Mouse (Mus musculus): ENCODE data around the gene Kdm4b.

Gene Kdm4b

GRCm38 (mm10) chr17:56407379-56407778, 81.5 kb downstream of the Kdm4b start:
- in situ Hi-C loops (cut with MboI; ENCODE audit: low pct_unique_long_range_greater_than_20kb in 1 of 2, low sequenced_read_pairs in 2 of 2, unreplicated experiment in 1 of 2) = no loop called here

GRCm38 (mm10) chr17:56408965-56409625, 83.2 kb downstream of the Kdm4b start:
- in situ Hi-C loops (cut with MboI; ENCODE audit: low pct_unique_long_range_greater_than_20kb in 1 of 2, low sequenced_read_pairs in 2 of 2, unreplicated experiment in 1 of 2) = no loop called here

DNA sequence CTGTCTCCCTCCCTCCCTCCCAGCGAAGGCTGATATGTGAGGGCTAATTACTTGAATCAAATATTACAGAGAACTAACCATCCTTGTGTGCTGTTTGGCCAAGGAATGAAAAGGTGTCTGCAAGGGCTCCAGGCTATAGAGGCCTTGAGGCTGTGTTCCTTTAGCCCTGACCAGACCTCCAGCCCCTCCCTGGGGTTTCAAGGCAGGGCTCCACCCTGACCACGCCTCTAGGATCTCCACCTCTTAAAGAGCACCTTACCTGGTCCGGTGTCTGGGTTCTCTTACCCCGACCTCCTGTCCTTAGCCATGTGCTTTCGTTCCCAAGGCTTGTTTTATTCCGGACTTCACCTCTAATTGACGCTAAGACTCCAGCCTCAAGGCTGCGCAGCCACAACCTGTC, 83.9 kb downstream of the Kdm4b start:
- in situ Hi-C loops (cut with MboI; ENCODE audit: low pct_unique_long_range_greater_than_20kb in 1 of 2, low sequenced_read_pairs in 2 of 2, unreplicated experiment in 1 of 2) = no loop called here

DNA sequence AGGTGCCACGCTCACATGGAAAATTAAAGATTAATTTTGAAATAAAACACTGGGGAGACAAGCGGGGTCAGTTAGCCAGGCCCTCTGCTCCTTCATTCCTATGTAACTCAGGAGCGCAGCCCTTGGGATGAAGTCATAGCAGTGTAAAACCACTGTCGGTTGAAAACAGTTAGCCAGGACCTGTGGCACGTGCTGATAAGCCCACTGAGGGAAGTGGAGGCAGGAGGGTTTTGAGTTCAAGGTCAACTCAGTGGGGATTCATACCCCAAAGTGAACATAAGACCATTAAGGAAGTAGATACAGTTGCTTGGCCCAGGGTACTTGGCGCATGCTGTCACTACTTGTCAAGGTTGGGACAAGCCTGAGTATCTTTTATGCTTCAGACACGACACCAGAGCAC, 85.6 kb downstream of the Kdm4b start:
- in situ Hi-C loops (cut with MboI; ENCODE audit: low pct_unique_long_range_greater_than_20kb in 1 of 2, low sequenced_read_pairs in 2 of 2, unreplicated experiment in 1 of 2) = no loop called here

DNA sequence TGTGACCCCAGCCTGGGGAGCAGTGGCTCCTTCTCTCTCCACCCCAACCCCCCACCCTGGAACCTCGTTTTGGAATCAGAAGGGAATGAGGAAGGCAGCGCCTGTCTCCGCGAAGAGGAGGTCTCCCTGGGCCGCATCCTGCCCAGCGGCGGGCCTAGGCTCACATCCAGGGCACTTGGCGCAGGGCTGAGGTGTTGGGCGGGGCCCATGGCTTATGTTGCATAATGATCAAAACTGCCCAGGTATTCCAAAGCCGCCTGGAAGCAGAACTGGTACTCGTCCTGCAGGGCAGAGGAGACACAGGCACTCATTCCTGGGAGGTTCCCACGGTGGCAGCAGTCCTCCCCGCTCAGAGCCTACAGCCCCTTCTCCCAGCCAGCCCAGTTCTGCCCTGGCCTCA, 87.3 kb downstream of the Kdm4b start:
- in situ Hi-C loops (cut with MboI; ENCODE audit: low pct_unique_long_range_greater_than_20kb in 1 of 2, low sequenced_read_pairs in 2 of 2, unreplicated experiment in 1 of 2) = no loop called here

GRCm38 (mm10) chr17:56414785-56415184, 88.9 kb downstream of the Kdm4b start:
- in situ Hi-C loops (cut with MboI; ENCODE audit: low pct_unique_long_range_greater_than_20kb in 1 of 2, low sequenced_read_pairs in 2 of 2, unreplicated experiment in 1 of 2) = no loop called here

- in situ Hi-C loops (cut with MboI; ENCODE audit: low pct_unique_long_range_greater_than_20kb in 1 of 2, low sequenced_read_pairs in 2 of 2, unreplicated experiment in 1 of 2) = no loop called here
Observed at GRCm38 (mm10) chr17:56418304-56418703, 92.4 kb downstream of the Kdm4b start.

DNA sequence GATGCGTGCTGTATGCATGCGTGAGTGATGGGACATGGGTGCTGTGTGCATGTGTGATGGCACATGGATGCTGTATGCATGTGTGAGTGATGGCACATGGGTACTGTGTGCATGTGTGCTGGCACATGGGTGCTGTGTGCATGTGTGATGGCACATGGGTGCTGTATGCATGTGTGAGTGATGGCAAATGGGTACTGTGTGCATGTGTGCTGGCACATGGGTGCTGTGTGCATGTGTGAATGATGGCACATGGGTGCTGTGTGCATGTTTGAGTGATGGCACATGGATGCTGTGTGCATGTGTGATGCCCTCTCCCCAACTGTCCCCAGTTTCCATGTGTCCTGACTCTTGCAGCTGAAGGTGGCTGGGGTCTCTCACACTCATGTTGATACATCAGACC, 94.2 kb downstream of the Kdm4b start:
- in situ Hi-C loops (cut with MboI; ENCODE audit: low pct_unique_long_range_greater_than_20kb in 1 of 2, low sequenced_read_pairs in 2 of 2, unreplicated experiment in 1 of 2) = no loop called here

DNA sequence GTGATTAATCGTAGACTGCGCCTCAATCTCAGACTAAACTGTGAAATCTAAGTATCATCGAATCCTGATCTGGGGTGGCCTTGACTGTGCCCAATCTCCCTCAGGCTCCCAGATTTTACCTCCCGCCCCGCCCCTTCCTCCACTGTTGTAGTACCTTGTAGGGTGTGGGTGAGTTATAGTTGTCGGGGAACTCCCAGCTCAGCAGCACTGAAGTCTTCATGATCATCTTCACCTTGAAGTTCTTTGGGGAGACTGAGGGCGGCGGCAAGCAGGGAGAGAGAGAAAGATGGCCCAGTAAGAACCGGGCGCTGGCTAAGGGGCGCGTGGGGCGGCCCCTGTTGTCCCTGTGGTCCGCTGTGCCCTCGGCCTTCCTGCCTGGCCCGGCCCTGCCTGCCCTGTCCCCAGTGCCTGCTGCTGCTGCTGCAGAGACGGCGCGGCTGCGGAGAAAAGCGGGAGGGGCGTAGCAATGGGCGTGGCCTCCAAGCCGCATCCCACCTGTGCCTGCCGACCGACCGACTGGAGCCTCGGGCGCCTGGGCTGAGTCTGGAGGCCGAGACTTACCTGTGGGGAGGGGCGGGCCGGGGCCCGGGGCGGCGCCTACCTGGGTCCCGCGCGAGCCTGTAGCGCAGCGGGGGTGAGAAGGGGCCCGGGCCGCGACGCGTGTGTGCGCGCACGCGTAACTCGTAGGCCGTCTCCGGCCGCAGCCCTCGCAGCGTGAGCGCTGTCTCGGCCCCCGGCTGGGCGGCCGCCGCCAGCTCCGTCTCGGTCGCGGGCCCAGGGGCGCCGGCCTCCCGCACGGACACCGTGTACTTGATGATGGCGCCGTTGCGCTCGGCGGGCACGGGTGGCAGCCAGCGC, 99.1 kb downstream of the Kdm4b start:
- in situ Hi-C loops (cut with MboI; ENCODE audit: low pct_unique_long_range_greater_than_20kb in 1 of 2, low sequenced_read_pairs in 2 of 2, unreplicated experiment in 1 of 2) = no loop called here

- in situ Hi-C loops (cut with MboI; ENCODE audit: low pct_unique_long_range_greater_than_20kb in 1 of 2, low sequenced_read_pairs in 2 of 2, unreplicated experiment in 1 of 2) = no loop called here
Observed at GRCm38 (mm10) chr17:56425584-56425914, 99.7 kb downstream of the Kdm4b start.

- in situ Hi-C loops (cut with MboI; ENCODE audit: low pct_unique_long_range_greater_than_20kb in 1 of 2, low sequenced_read_pairs in 2 of 2, unreplicated experiment in 1 of 2) = no loop called here
Observed at GRCm38 (mm10) chr17:56425941-56426340, 100.1 kb downstream of the Kdm4b start.

DNA sequence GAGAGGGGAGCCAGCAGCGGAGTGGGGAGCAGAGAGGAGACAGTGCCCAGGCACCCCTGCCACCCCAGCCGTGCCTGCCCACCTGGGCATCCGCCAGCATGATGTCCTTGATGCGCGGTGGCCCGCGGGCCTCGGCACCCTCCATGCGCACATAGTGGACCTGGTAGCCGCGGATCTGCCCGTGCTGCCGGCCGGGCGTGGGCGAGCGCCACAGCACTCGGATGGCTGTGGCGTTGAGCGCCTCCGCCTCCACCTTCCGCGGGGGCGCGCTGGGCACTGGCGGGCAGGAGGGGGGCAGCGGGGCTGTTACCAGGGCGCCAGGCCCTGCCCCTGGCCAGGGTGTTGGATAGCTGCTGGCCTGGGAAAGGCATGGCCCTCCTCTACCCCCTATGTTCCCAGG, 102.0 kb downstream of the Kdm4b start:
- in situ Hi-C loops (cut with MboI; ENCODE audit: low pct_unique_long_range_greater_than_20kb in 1 of 2, low sequenced_read_pairs in 2 of 2, unreplicated experiment in 1 of 2) = no loop called here

- in situ Hi-C loops (cut with MboI; ENCODE audit: low pct_unique_long_range_greater_than_20kb in 1 of 2, low sequenced_read_pairs in 2 of 2, unreplicated experiment in 1 of 2) = no loop called here
Observed at GRCm38 (mm10) chr17:56431582-56431981, 105.7 kb downstream of the Kdm4b start.

DNA sequence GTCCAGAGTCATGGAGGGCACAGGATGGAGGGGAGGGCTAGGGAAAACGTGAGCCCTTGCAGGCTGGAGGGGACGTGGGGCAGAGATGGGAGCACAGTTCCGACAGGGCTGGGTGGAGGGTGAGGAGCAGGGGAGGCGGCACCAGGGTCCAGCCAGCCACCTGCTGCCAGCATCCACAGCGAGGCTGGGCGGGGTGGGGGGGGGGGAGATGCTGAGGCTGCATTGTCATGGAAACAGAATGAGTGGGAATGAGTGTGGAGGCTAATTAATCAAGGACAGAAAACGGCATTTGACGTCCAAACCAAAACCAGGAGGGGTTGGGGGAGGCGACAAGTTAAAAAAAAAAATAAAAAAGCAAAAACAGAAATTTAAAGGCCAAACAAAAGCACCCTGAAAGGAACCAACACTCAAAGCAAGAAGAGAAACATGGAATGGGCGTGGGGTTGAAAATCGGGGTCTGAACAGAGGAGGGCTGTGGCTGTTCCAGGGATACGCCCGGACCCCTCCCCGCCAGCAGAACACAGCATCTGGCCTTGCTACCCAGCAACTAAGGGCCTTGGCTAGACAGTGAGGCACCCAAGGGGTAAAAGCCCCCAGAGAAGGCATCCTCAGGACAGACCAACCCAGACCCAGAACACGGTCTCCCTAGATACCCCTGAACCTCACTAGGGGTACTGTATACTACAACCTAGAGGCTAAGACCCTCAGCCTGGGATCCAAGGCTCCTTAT, 114.0 kb downstream of the Kdm4b start:
- in situ Hi-C loops (cut with MboI; ENCODE audit: low pct_unique_long_range_greater_than_20kb in 1 of 2, low sequenced_read_pairs in 2 of 2, unreplicated experiment in 1 of 2) = no loop called here

- in situ Hi-C loops (cut with MboI; ENCODE audit: low pct_unique_long_range_greater_than_20kb in 1 of 2, low sequenced_read_pairs in 2 of 2, unreplicated experiment in 1 of 2) = no loop called here
Observed at GRCm38 (mm10) chr17:56442316-56442715, 116.5 kb downstream of the Kdm4b start.

DNA sequence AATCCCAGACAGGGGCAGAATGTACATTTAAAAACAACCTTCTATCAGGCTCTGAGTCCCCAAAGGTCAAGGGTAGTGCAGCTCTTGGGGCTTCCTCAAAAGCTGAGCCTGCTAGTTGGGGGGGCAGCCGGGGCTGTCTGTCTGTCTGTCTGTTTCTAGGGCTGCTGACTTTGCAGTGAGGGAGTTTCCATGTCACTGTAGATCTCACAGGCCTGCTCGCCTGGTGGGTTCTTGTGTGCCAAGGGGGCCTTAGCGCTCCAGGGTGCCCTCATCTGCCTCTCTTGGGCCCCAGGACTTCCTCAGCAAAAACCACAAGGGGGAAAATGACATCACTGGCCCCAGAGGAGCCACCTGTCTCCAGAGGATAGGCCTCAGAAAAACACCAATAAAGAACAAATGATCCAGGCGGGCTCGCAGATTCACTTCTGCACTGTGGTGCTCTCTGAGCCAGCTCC, 117.5 kb downstream of the Kdm4b start:
- in situ Hi-C loops (cut with MboI; ENCODE audit: low pct_unique_long_range_greater_than_20kb in 1 of 2, low sequenced_read_pairs in 2 of 2, unreplicated experiment in 1 of 2) = no loop called here

GRCm38 (mm10) chr17:56444771-56445170, 118.9 kb downstream of the Kdm4b start:
- in situ Hi-C loops (cut with MboI; ENCODE audit: low pct_unique_long_range_greater_than_20kb in 1 of 2, low sequenced_read_pairs in 2 of 2, unreplicated experiment in 1 of 2) = no loop called here

DNA sequence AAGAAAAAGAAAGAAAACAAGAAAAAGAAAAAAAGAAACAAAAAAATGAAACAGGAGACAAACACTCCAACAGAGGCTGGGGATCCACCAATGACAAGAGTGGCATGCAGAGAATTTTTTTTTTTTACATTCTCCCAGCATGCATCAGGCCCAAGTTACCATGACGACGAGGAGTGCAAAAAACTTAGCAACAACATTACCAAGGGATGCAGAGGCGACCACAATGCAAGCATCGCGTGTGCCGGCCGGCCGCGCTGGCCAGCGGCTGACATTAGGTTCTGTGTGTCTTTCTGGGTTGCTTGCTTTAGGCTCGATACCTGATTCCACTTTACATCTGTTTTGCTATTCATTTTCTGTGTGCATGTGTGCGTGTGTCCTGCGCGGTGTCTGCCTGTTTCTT, 119.5 kb downstream of the Kdm4b start:
- in situ Hi-C loops (cut with MboI; ENCODE audit: low pct_unique_long_range_greater_than_20kb in 1 of 2, low sequenced_read_pairs in 2 of 2, unreplicated experiment in 1 of 2) = no loop called here

GRCm38 (mm10) chr17:56447716-56448115, 121.9 kb downstream of the Kdm4b start:
- in situ Hi-C loops (cut with MboI; ENCODE audit: low pct_unique_long_range_greater_than_20kb in 1 of 2, low sequenced_read_pairs in 2 of 2, unreplicated experiment in 1 of 2) = no loop called here
